In the genomic region with DNA sequence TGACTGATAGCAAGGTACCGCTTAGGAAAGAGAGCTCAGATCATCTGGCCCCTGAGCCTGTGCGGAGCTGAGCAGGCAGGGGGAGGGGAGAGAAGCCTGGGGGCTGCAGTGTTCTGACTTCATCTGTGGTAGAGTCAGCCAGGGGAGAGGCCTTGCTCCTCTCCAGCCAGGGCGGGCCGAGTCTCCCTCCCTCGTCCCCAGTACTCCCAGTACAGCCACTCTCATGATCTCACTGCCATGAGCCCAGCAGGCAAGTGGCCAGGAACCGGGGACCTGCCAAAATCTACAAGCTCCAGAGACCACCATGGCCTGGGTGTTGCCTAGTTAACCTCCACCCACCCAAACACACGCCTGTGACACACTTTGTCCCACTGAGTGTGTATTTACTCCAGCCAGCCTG, we compare ENCODE assay signal across 13 mouse cellular contexts. TPM values are rescaled to one million over a fixed set of nuclear protein-coding genes. Genes with fewer than 3 reads are reported as not detected.
A peak's percentile ranks its signal among the peaks of the same experiment; 100 is the strongest.
DNase-seq lines count a peak whose midpoint lies in the region; ATAC-seq and TF ChIP-seq lines count a peak whose summit lies in the region.
"Had no signal": no experiment of that assay in that cellular context is flagged by ENCODE, and none has a peak within 500 bp of the region (broad histone marks: within the 10 kb centered on the region; RNA-seq: fewer than 3 reads in every experiment).

No protein-coding gene starts in this region.

- TF ChIP-seq CTCF in heart, postnatal 0 days (IDR thresholded peaks at IDR 0.05; ENCODE audit: low read depth): no peak

- H3K36me3 ChIP-seq in midbrain, embryonic 14.5 days (ENCODE audit: control insufficient read depth, insufficient read depth, low read length): no peaks in the 10 kb centered on the region
- no peaks in the 10 kb centered on the region for H3K36me3 ChIP-seq in midbrain, embryonic 13.5 days
- H3K36me3 ChIP-seq in heart, postnatal 0 days (replicated peaks; ENCODE audit: control insufficient read depth, insufficient read depth, low read length): no peaks in the 10 kb centered on the region
- H3K36me3 ChIP-seq: kidney, embryonic 15.5 days had no signal

- no peaks in the 10 kb centered on the region for H3K9me3 ChIP-seq in midbrain, embryonic 14.5 days (ENCODE audit: control insufficient read depth, low read length)
- H3K9me3 ChIP-seq in midbrain, embryonic 13.5 days: no peaks in the 10 kb centered on the region
- H3K9me3 ChIP-seq in heart, postnatal 0 days (replicated peaks; ENCODE audit: control insufficient read depth, low read length): no peaks in the 10 kb centered on the region
- H3K9me3 ChIP-seq: kidney, embryonic 15.5 days had no signal

- H3K27ac ChIP-seq in midbrain, embryonic 14.5 days (replicated peaks; ENCODE audit: low read depth, low read length): no peak overlapping the region
- no peak overlapping the region for H3K27ac ChIP-seq in midbrain, embryonic 13.5 days
- H3K27ac ChIP-seq in heart, postnatal 0 days (ENCODE audit: low read depth): peak overlapping the region; percentile 30; the same call in 1 of the 2 replicates
- H3K27ac ChIP-seq: kidney, embryonic 15.5 days had no signal

- H3K4me1 ChIP-seq in midbrain, embryonic 14.5 days (ENCODE audit: control insufficient read depth, insufficient read depth, low read length): peaks cover 11% of the 10 kb centered on the region
- H3K4me1 ChIP-seq in midbrain, embryonic 13.5 days (replicated peaks): peaks cover 18% of the 10 kb centered on the region
- peaks cover 13% of the 10 kb centered on the region for H3K4me1 ChIP-seq in heart, postnatal 0 days (ENCODE audit: control insufficient read depth, insufficient read depth)

- DNase-seq in midbrain, embryonic 14.5 days: no peak
- peak; percentile 82 to 83 for DNase-seq in gastrocnemius, adult 8-10 months (ENCODE audit: low spot score in 2 of 2)
- no peak for DNase-seq in heart, postnatal 0 days (ENCODE audit: low spot score)
- peak; percentile 84 for DNase-seq in skeletal muscle tissue, adult 2 months (ENCODE audit: low read depth, low spot score)
- no peak for DNase-seq in left cerebral cortex, adult 9 months (ENCODE audit: low spot score in 2 of 2)
- no peak for DNase-seq in left cerebral cortex, adult 11 months (ENCODE audit: low spot score)
- DNase-seq: cerebellum, adult 11-12 months; thymus, adult 2 months had no signal

- TF ChIP-seq EP300 in heart, postnatal 0 days (IDR thresholded peaks at IDR 0.05; ENCODE audit: low read depth): no peak

- WGBS in midbrain, embryonic 14.5 days: 70% methylated on average over 7 of the region's 7 CpGs
- whole genome bisulfite sequencing in midbrain, embryonic 13.5 days: 69% methylated on average over 6 of the region's 7 CpGs
- WGBS in heart, postnatal 0 days: 52% methylated on average over 7 of the region's 7 CpGs

- H3K9ac ChIP-seq in midbrain, embryonic 14.5 days (replicated peaks; ENCODE audit: low read length): no peak overlapping the region
- no peak overlapping the region for H3K9ac ChIP-seq in midbrain, embryonic 13.5 days (replicated peaks)
- no peak overlapping the region for H3K9ac ChIP-seq in heart, postnatal 0 days (replicated peaks; ENCODE audit: low read depth, low read length)
- H3K9ac ChIP-seq: kidney, embryonic 15.5 days had no signal

- ATAC-seq in midbrain, embryonic 14.5 days (ENCODE audit: low FRiP score, low TSS enrichment): 0 out of 2 replicates have a peak, but pooled peaks have one; percentile 25
- no peak for ATAC-seq in midbrain, embryonic 13.5 days
- ATAC-seq in heart, postnatal 0 days (ENCODE audit: insufficient read depth, low read depth): peak; percentile 45; the same call in 1 of the 2 replicates
- ATAC-seq in megakaryocyte-erythroid progenitor cell, adult 5-6 weeks (replicated peaks; ENCODE audit: low FRiP score, low TSS enrichment, poor library complexity, severe bottlenecking): no peak
- ATAC-seq: midbrain, embryonic 16.5 days had no signal

- no peak overlapping the region for H3K4me2 ChIP-seq in midbrain, embryonic 14.5 days (ENCODE audit: low read length)
- no peak overlapping the region for H3K4me2 ChIP-seq in midbrain, embryonic 13.5 days (replicated peaks)
- no peak overlapping the region for H3K4me2 ChIP-seq in heart, postnatal 0 days (ENCODE audit: low read depth, low read length)
- H3K4me2 ChIP-seq: kidney, embryonic 15.5 days had no signal

- no peaks in the 10 kb centered on the region for H3K27me3 ChIP-seq in midbrain, embryonic 14.5 days (ENCODE audit: control insufficient read depth, insufficient read depth, low read length)
- no peaks in the 10 kb centered on the region for H3K27me3 ChIP-seq in midbrain, embryonic 13.5 days
- no peaks in the 10 kb centered on the region for H3K27me3 ChIP-seq in heart, postnatal 0 days (ENCODE audit: control insufficient read depth, insufficient read depth, low read length)
- H3K27me3 ChIP-seq: kidney, embryonic 15.5 days had no signal

- no peak overlapping the region for H3K4me3 ChIP-seq in midbrain, embryonic 14.5 days (replicated peaks; ENCODE audit: low read depth, low read length)
- H3K4me3 ChIP-seq in midbrain, embryonic 13.5 days (replicated peaks): no peak overlapping the region
- no peak overlapping the region for H3K4me3 ChIP-seq in heart, postnatal 0 days (ENCODE audit: low read depth, low read length)
- H3K4me3 ChIP-seq: erythroblast, embryonic 14.5 days; kidney, embryonic 15.5 days had no signal

RNA-seq across cellular contexts. Expression of a gene that starts 29.1 kb away (rescaled TPM):
- 141 and 148 TPM in 2 replicates for polyA plus RNA-seq in midbrain, embryonic 14.5 days (2014; fragmentation: Nextera tagmentation; extraction: Ambion mirVana)
- polyA plus RNA-seq in midbrain, embryonic 13.5 days (2015; fragmentation: Nextera tagmentation; extraction: Ambion mirVana): 137 and 140 TPM in 2 replicates
- 10 to 100 TPM; 78.9 to 93.4 (median 89.2) TPM for total RNA-seq in gastrocnemius, adult 8-10 months (2022)
- total RNA-seq in heart, postnatal 0 days (2014; rRNA removed; ENCODE audit: low replicate concordance): 76.6 and 86.5 TPM in 2 replicates
- polyA plus RNA-seq in heart, postnatal 0 days (2015; fragmentation: Nextera tagmentation; extraction: Ambion mirVana): 169 and 174 TPM in 2 replicates
- 67.8 and 89.9 TPM in 2 replicates for total RNA-seq in megakaryocyte-erythroid progenitor cell, adult 5-6 weeks (2014; fragmentation: Nextera tagmentation)
- 39.1 and 50.0 TPM in 2 replicates for total RNA-seq in megakaryocyte-erythroid progenitor cell, adult 5-6 weeks (2017)

RNA-seq across cellular contexts. Expression of a gene that starts 49.5 kb away (rescaled TPM):
- polyA plus RNA-seq in midbrain, embryonic 14.5 days (2014; fragmentation: Nextera tagmentation; extraction: Ambion mirVana): 4.3 and 5.5 TPM in 2 replicates
- polyA plus RNA-seq in midbrain, embryonic 13.5 days (2015; fragmentation: Nextera tagmentation; extraction: Ambion mirVana): 2.7 and 3.4 TPM in 2 replicates
- total RNA-seq in gastrocnemius, adult 8-10 months (2022): 100 to 1,000 TPM in 3 of 4 experiments, 10 to 100 TPM in 1; 88.9 to 165 (median 110) TPM
- total RNA-seq in heart, postnatal 0 days (2014; rRNA removed; ENCODE audit: low replicate concordance): 122 and 224 TPM in 2 replicates
- polyA plus RNA-seq in heart, postnatal 0 days (2015; fragmentation: Nextera tagmentation; extraction: Ambion mirVana): 5.0 and 5.2 TPM in 2 replicates
- total RNA-seq in megakaryocyte-erythroid progenitor cell, adult 5-6 weeks (2014; fragmentation: Nextera tagmentation): 8.8 and 12.5 TPM in 2 replicates
- 15.2 and 17.2 TPM in 2 replicates for total RNA-seq in megakaryocyte-erythroid progenitor cell, adult 5-6 weeks (2017)

Comparison
In these comparisons a context has a peak if more than half of its experiments do, and no peak if none do; other contexts are left out.
1. ATAC-seq: peak in midbrain, embryonic 14.5 days (single experiment) and heart, postnatal 0 days (single experiment); none in midbrain, embryonic 13.5 days (single experiment) and megakaryocyte-erythroid progenitor cell, adult 5-6 weeks (single experiment).
2. DNase-seq: peak in gastrocnemius, adult 8-10 months (2 of 2) and skeletal muscle tissue, adult 2 months (single experiment); none in midbrain, embryonic 14.5 days (single experiment), heart, postnatal 0 days (single experiment), left cerebral cortex, adult 9 months (0 of 2) and left cerebral cortex, adult 11 months (single experiment).